In the genomic region with DNA sequence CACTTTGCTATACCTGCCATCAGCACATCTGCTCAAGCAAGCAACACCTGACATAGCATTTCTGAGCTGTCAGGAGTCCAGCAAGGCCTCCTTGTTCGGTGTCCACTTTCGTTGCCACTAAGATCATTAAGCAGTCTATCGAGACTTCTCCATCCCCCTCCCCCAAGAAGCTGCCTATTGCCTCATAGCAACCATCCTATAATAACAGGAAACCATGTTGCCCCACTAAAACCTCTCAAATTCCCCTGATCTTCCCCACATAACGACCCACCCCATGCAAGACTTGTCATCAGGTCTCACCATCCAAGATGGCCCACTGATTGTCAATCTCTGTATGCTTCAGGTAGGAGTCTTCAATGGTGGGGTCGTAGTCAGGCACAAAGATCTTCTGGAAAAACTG, we compare ENCODE assay signal across 36 mouse cellular contexts. TPM values are rescaled to one million over a fixed set of nuclear protein-coding genes. Genes with fewer than 3 reads are reported as not detected.
"Had no signal": no experiment of that assay in that cellular context is flagged by ENCODE, and none has a peak within 500 bp of the region (broad histone marks: within the 10 kb centered on the region; RNA-seq: fewer than 3 reads in every experiment).

No protein-coding gene starts in this region.

- H3K4me1 ChIP-seq: forebrain, embryonic 12.5 days had no signal

- ATAC-seq: forebrain, embryonic 13.5 days; forebrain, embryonic 14.5 days; forebrain, embryonic 15.5 days; forebrain, embryonic 16.5 days; forebrain, postnatal 0 days had no signal

- H3K9me3 ChIP-seq: embryonic facial prominence, embryonic 10.5 days; embryonic facial prominence, embryonic 12.5 days; embryonic facial prominence, embryonic 13.5 days; embryonic facial prominence, embryonic 15.5 days; forebrain, embryonic 10.5 days; forebrain, embryonic 12.5 days; forebrain, embryonic 13.5 days; forebrain, embryonic 15.5 days had no signal

- H3K9ac ChIP-seq: embryonic facial prominence, embryonic 12.5 days; embryonic facial prominence, embryonic 13.5 days; embryonic facial prominence, embryonic 15.5 days; forebrain, embryonic 12.5 days; forebrain, embryonic 13.5 days; forebrain, embryonic 15.5 days; forebrain, postnatal 0 days had no signal

- H3K4me3 ChIP-seq: embryonic facial prominence, embryonic 10.5 days; embryonic facial prominence, embryonic 12.5 days; embryonic facial prominence, embryonic 13.5 days; embryonic facial prominence, embryonic 15.5 days; erythroblast, embryonic 14.5 days; forebrain, embryonic 10.5 days; forebrain, embryonic 12.5 days; forebrain, embryonic 13.5 days; forebrain, embryonic 15.5 days; gastrocnemius, adult 2 months; heart, adult 2 months had no signal

- H3K4me2 ChIP-seq: embryonic facial prominence, embryonic 12.5 days; embryonic facial prominence, embryonic 13.5 days; embryonic facial prominence, embryonic 15.5 days; forebrain, embryonic 12.5 days; forebrain, embryonic 13.5 days; forebrain, embryonic 15.5 days had no signal

- H3K27ac ChIP-seq: embryonic facial prominence, embryonic 10.5 days; embryonic facial prominence, embryonic 12.5 days; embryonic facial prominence, embryonic 13.5 days; embryonic facial prominence, embryonic 15.5 days; forebrain, embryonic 10.5 days; forebrain, embryonic 12.5 days; forebrain, embryonic 13.5 days; forebrain, embryonic 15.5 days; gastrocnemius, adult 2 months; heart, adult 2 months had no signal

- DNase-seq: cerebellum, adult 18-20 months; cerebellum, adult 2 months; cerebellum, adult 8-10 months; cerebellum, adult 9-10 months; cerebellum, adult 9-11 months; cerebellum, postnatal 10 days; cerebellum, postnatal 14 days; cerebellum, postnatal 25 days; cerebellum, postnatal 36 days; embryo, embryonic 11 days; forebrain, postnatal 0 days; gastrocnemius, adult 2 months; gastrocnemius, postnatal 10 days; gastrocnemius, postnatal 14 days; gastrocnemius, postnatal 25 days; gastrocnemius, postnatal 36 days; heart, adult 18-20 months; heart, adult 2 months had no signal

- H3K27me3 ChIP-seq: embryonic facial prominence, embryonic 12.5 days; embryonic facial prominence, embryonic 13.5 days; embryonic facial prominence, embryonic 15.5 days; forebrain, embryonic 12.5 days; forebrain, embryonic 13.5 days; forebrain, embryonic 15.5 days had no signal

- H3K36me3 ChIP-seq: embryonic facial prominence, embryonic 10.5 days; embryonic facial prominence, embryonic 12.5 days; embryonic facial prominence, embryonic 15.5 days; forebrain, embryonic 10.5 days; forebrain, embryonic 12.5 days; forebrain, embryonic 15.5 days had no signal

RNA-seq across cellular contexts. Expression of gene Mras, which starts 26.1 kb away (rescaled TPM):
- polyA plus RNA-seq: erythroblast, embryonic 14.5 days had no signal

RNA-seq across cellular contexts. Expression of gene Nme9, which starts 40.2 kb away (rescaled TPM):
- total RNA-seq: gastrocnemius, adult 18-20 months; gastrocnemius, adult 2 months; gastrocnemius, adult 8-10 months; gastrocnemius, postnatal 10 days; gastrocnemius, postnatal 14 days; gastrocnemius, postnatal 25 days; gastrocnemius, postnatal 36 days; gastrocnemius, postnatal 4 days; heart, adult 2 months; heart, adult 8-10 months had no signal
- polyA plus RNA-seq: embryonic facial prominence, embryonic 10.5 days; embryonic facial prominence, embryonic 11.5 days; embryonic facial prominence, embryonic 12.5 days; embryonic facial prominence, embryonic 13.5 days; erythroblast, embryonic 14.5 days; forebrain, embryonic 10.5 days; forebrain, embryonic 11.5 days; frontal cortex, adult 2 months had no signal

RNA-seq across cellular contexts. Expression of gene Esyt3, which starts 52.7 kb away (rescaled TPM):
- total RNA-seq: gastrocnemius, adult 18-20 months; gastrocnemius, adult 2 months; gastrocnemius, adult 8-10 months; gastrocnemius, postnatal 36 days had no signal
- polyA plus RNA-seq: erythroblast, embryonic 14.5 days had no signal
